Mouse (Mus musculus): ENCODE data around the gene Dlx2. TPM values are rescaled to one million over a fixed set of nuclear protein-coding genes. Genes with fewer than 3 reads are reported as not detected.
A peak's percentile ranks its signal among the peaks of the same experiment; 100 is the strongest.

The Dlx2 gene
- polyA plus RNA-seq, 1 experiment from 2014 or later, result not detected

DNA sequence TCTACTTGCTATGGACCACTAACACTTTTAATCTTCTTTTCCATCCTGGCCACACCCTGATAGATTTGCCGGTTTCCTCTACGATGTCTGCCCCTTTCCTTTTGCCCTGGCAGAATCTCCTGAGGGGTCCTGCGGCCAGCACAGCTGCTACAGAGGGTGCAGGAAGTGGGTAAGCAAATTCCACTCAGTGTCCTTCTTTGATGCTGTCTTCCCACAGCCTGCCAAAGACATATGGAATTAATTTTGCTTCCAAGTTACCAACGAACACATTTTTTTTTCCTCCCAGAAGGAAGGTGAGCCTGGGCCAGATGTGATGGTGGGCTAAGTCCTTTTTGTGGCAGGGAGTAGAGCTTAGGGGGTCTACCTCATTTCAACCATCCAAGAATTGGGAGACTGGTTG lies 27.2 kb upstream of the Dlx2 start:
- no peaks in the 10 kb centered on the region for H3K4me1 ChIP-seq (ENCODE audit: insufficient read depth, low read depth, low read length)
- no peaks in the 10 kb centered on the region for H3K36me3 ChIP-seq (ENCODE audit: insufficient read depth, low read length)
- WGBS, result 38% methylated on average over 4 of the region's 4 CpGs
- DNase-seq (ENCODE audit: low spot score), result no peak
- H3K4me3 ChIP-seq (ENCODE audit: low read depth, low read length), result no peak overlapping the region
- no peak overlapping the region for H3K4me2 ChIP-seq (replicated peaks; ENCODE audit: low read depth, low read length)
- H3K27ac ChIP-seq (ENCODE audit: low read length), result no peak overlapping the region
- H3K9me3 ChIP-seq (ENCODE audit: low read length), result no peaks in the 10 kb centered on the region
- no peaks in the 10 kb centered on the region for H3K27me3 ChIP-seq (replicated peaks; ENCODE audit: insufficient read depth, low read length)
- no peak for ATAC-seq
- H3K9ac ChIP-seq (replicated peaks; ENCODE audit: low read depth), result no peak overlapping the region
- no peak for TF ChIP-seq EP300 (IDR thresholded peaks at IDR 0.05)
- no peak for TF ChIP-seq CTCF (IDR thresholded peaks at IDR 0.05)

DNA sequence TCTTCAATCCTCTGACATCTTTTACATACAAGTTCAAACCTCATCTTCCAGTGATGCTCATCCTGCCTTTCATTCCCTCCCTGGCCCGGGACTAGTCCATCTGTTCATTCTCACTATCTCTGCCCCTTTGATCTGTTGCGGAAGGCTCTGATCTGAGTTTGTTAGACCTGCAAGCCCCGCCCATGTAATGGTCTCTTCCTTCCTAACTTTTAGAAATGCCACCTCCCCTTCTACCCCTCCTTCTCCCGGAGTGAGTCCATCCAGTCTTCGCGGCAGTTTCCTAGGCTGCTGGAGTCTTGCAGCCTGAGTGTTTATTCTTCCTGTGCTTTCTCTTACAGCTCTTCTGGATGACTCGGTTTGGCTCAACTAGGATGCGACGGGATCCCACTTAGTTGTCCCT lies 19.9 kb upstream of the Dlx2 start:
- no peak for ATAC-seq
- no peak for DNase-seq (ENCODE audit: low spot score)
- 57% methylated on average over 9 of the region's 9 CpGs for WGBS
- H3K36me3 ChIP-seq (ENCODE audit: insufficient read depth, low read length), result no peaks in the 10 kb centered on the region
- H3K27ac ChIP-seq (ENCODE audit: low read length), result no peak overlapping the region
- H3K9me3 ChIP-seq (ENCODE audit: low read length), result no peaks in the 10 kb centered on the region
- no peak overlapping the region for H3K4me3 ChIP-seq (ENCODE audit: low read depth, low read length)
- no peak overlapping the region for H3K4me2 ChIP-seq (replicated peaks; ENCODE audit: low read depth, low read length)
- no peaks in the 10 kb centered on the region for H3K4me1 ChIP-seq (ENCODE audit: insufficient read depth, low read depth, low read length)
- H3K27me3 ChIP-seq (replicated peaks; ENCODE audit: insufficient read depth, low read length), result no peaks in the 10 kb centered on the region
- TF ChIP-seq EP300 (IDR thresholded peaks at IDR 0.05) (no peak), CTCF (IDR thresholded peaks at IDR 0.05) (no peak)
- no peak overlapping the region for H3K9ac ChIP-seq (replicated peaks; ENCODE audit: low read depth)

DNA sequence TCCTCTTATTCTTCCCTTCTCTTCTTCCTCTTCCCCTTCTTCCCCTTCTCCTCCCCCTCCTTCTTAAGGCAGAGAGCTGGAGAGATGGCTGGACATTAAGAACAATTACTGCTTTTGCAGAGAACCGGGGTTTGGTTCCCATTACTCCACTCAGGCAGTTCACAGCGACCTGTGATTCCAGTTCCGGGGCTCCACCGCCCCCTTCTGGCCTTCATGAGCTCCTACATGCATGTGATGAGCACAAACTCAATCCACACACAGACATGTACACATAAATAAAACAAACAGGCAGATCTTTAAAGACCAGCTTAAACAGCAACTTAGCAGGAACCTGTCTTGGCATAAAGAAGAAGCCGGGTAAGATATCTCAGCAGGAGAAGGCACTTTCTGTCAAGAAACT lies 9.5 kb upstream of the Dlx2 start:
- 58% methylated on average over 5 of the region's 5 CpGs for WGBS
- Histone ChIP-seq H3K27ac (ENCODE audit: low read length) (no peak overlapping the region), H3K36me3 (ENCODE audit: insufficient read depth, low read length) (no peaks in the 10 kb centered on the region), H3K4me1 (ENCODE audit: insufficient read depth, low read depth, low read length) (no peaks in the 10 kb centered on the region), H3K9ac (replicated peaks; ENCODE audit: low read depth) (no peak overlapping the region), H3K9me3 (ENCODE audit: low read length) (no peaks in the 10 kb centered on the region), H3K27me3 (replicated peaks; ENCODE audit: insufficient read depth, low read length) (peaks cover 9% of the 10 kb centered on the region), H3K4me3 (ENCODE audit: low read depth, low read length) (no peak overlapping the region), H3K4me2 (replicated peaks; ENCODE audit: low read depth, low read length) (no peak overlapping the region)
- ATAC-seq (no peak), DNase-seq (ENCODE audit: low spot score) (no peak)
- TF ChIP-seq CTCF (IDR thresholded peaks at IDR 0.05) (no peak), EP300 (IDR thresholded peaks at IDR 0.05) (no peak)

DNA sequence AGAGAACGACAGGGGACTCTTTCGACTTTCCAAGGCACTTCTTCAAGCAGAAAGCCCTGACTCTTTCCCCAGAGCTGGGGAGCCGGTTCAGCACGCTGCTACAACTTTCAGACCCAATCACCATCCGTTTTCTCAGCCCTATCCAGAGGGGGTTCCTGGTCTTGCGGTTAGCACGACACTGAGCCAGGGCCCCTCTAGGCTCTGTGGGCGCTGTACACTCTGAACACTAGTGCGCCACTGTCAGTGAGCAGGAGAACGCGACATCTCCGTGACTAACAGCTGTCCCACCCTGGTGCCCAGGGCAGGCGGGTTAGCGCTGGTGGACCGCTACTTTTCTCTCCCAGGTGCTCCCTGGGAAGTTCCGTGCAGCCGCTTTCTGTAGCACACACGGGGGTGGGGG lies 5.2 kb upstream of the Dlx2 start:
- WGBS, result under 1% methylated on average over 17 of the region's 18 CpGs
- no peak overlapping the region for H3K9ac ChIP-seq (replicated peaks; ENCODE audit: low read depth)

DNA sequence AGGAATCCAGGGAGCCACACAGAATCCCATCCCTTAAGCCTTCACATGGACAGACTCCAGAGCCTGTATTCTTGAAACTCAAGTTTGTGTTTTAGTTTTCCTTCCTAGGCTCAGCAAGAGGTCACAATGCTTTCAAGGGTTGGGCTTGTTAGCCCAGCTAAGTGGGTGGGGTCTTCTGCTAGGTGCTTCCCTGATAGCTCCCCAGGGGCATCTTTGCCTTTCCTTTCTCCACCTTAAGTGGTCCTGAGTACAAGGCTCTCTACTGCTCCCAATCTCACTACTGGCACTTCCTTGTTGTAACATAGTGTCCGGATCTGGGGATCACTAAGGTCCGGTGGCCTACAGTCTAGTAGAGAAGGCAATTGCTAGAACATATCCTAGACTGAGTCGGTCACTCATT lies 3.8 kb upstream of the Dlx2 start:
- Histone ChIP-seq H3K4me1 (ENCODE audit: insufficient read depth, low read depth, low read length) (peaks cover 8% of the 10 kb centered on the region), H3K9ac (replicated peaks; ENCODE audit: low read depth) (no peak overlapping the region), H3K36me3 (ENCODE audit: insufficient read depth, low read length) (no peaks in the 10 kb centered on the region), H3K4me3 (ENCODE audit: low read depth, low read length) (no peak overlapping the region), H3K9me3 (ENCODE audit: low read length) (no peaks in the 10 kb centered on the region), H3K4me2 (replicated peaks; ENCODE audit: low read depth, low read length) (no peak overlapping the region), H3K27ac (ENCODE audit: low read length) (no peak overlapping the region), H3K27me3 (replicated peaks; ENCODE audit: insufficient read depth, low read length) (peaks cover 52% of the 10 kb centered on the region)
- no peak for ATAC-seq
- DNase-seq (ENCODE audit: low spot score), result no peak
- TF ChIP-seq CTCF (IDR thresholded peaks at IDR 0.05) (no peak), EP300 (IDR thresholded peaks at IDR 0.05) (no peak)
- 19% methylated on average over 3 of the region's 3 CpGs for WGBS

More for the DNA sequence above, 5.2 kb upstream of the Dlx2 start:
- H3K9me3 ChIP-seq (ENCODE audit: low read length), result no peaks in the 10 kb centered on the region
- no peak overlapping the region for H3K4me3 ChIP-seq (ENCODE audit: low read depth, low read length)
- ATAC-seq (no peak), DNase-seq (ENCODE audit: low spot score) (no peak)
- TF ChIP-seq EP300 (IDR thresholded peaks at IDR 0.05), result no peak
- no peak for TF ChIP-seq CTCF (IDR thresholded peaks at IDR 0.05)
- H3K4me1 ChIP-seq (ENCODE audit: insufficient read depth, low read depth, low read length), result no peaks in the 10 kb centered on the region
- peaks cover 38% of the 10 kb centered on the region for H3K27me3 ChIP-seq (replicated peaks; ENCODE audit: insufficient read depth, low read length)
- no peak overlapping the region for H3K27ac ChIP-seq (ENCODE audit: low read length)
- H3K4me2 ChIP-seq (replicated peaks; ENCODE audit: low read depth, low read length), result no peak overlapping the region
- no peaks in the 10 kb centered on the region for H3K36me3 ChIP-seq (ENCODE audit: insufficient read depth, low read length)

DNA sequence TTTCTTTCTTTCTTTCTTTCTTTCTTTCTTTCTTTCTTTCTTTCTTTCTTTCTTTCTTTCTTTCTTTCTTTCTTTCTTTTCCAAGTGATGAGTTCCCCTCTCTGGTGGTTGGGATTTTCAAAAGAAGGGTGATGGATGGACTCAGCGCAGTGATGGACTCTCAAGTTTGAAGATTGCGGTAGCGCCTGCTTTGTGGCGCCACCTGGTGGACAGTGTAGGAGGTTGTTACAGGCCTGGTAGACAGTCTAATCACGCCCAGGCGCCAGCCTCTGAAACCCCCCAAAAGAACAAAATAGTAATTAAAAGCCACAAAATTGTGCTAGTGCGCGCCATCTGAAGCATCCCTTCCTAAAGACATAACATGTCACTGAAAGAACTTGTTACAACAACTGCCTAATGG lies 1.3 kb upstream of the Dlx2 start:
- Histone ChIP-seq H3K9ac (replicated peaks; ENCODE audit: low read depth) (no peak overlapping the region), H3K4me3 (ENCODE audit: low read depth, low read length) (no peak overlapping the region), H3K9me3 (ENCODE audit: low read length) (no peaks in the 10 kb centered on the region), H3K36me3 (ENCODE audit: insufficient read depth, low read length) (no peaks in the 10 kb centered on the region), H3K27me3 (replicated peaks; ENCODE audit: insufficient read depth, low read length) (peaks cover 73% of the 10 kb centered on the region), H3K4me1 (ENCODE audit: insufficient read depth, low read depth, low read length) (peaks cover 8% of the 10 kb centered on the region), H3K4me2 (replicated peaks; ENCODE audit: low read depth, low read length) (no peak overlapping the region), H3K27ac (ENCODE audit: low read length) (no peak overlapping the region)
- WGBS, result 3% methylated on average over 8 of the region's 8 CpGs
- no peak for TF ChIP-seq EP300 (IDR thresholded peaks at IDR 0.05)
- peak; percentile 85 for TF ChIP-seq CTCF (IDR thresholded peaks at IDR 0.05)
- DNase-seq (ENCODE audit: low spot score), result peak; percentile 79
- ATAC-seq, result no peak
